Mouse (Mus musculus): ENCODE data around the gene Rsbn1.

Gene Rsbn1

GRCm38 (mm10) chr3:103948666-103949065, 34.7 kb downstream of the Rsbn1 start:
- DNase-seq (ENCODE audit: low spot score in 2 of 2), result no peak

- no peak for DNase-seq (ENCODE audit: low spot score in 2 of 2)
These were observed 46.7 kb downstream of the Rsbn1 start for GRCm38 (mm10) chr3:103960622-103961021.

- no peak for DNase-seq (ENCODE audit: low spot score in 2 of 2)
These were observed 53.3 kb downstream of the Rsbn1 start for GRCm38 (mm10) chr3:103967231-103967630.

- peak; percentile 84 to 94 for DNase-seq (ENCODE audit: low spot score in 2 of 2)
These were observed 54.2 kb downstream of the Rsbn1 start, which contains the start of gene Phtf1 for GRCm38 (mm10) chr3:103967861-103968691. Gene Phtf1 (plus strand): TSS chr3:103968110.

- no peak for DNase-seq (ENCODE audit: low spot score in 2 of 2)
These were observed 54.8 kb downstream of the Rsbn1 start for GRCm38 (mm10) chr3:103968701-103969100.

- no peak for DNase-seq (ENCODE audit: low spot score in 2 of 2)
These were observed 57.2 kb downstream of the Rsbn1 start for GRCm38 (mm10) chr3:103971157-103971556.

GRCm38 (mm10) chr3:103984556-103984955, 70.6 kb downstream of the Rsbn1 start:
- DNase-seq (ENCODE audit: low spot score in 2 of 2), result no peak

- no peak for DNase-seq (ENCODE audit: low spot score in 2 of 2)
These were observed 71.3 kb downstream of the Rsbn1 start for GRCm38 (mm10) chr3:103985194-103985593.

- DNase-seq (ENCODE audit: low spot score in 2 of 2), result no peak
These were observed 74.0 kb downstream of the Rsbn1 start for GRCm38 (mm10) chr3:103987831-103988432.

GRCm38 (mm10) chr3:103989352-103989751, 75.4 kb downstream of the Rsbn1 start:
- DNase-seq (ENCODE audit: low spot score in 2 of 2), result peak in 1 of 2 experiments; percentile 29

GRCm38 (mm10) chr3:103991271-103991670, 77.4 kb downstream of the Rsbn1 start:
- DNase-seq (ENCODE audit: low spot score in 2 of 2), result no peak

- DNase-seq (ENCODE audit: low spot score in 2 of 2), result no peak
These were observed 84.8 kb downstream of the Rsbn1 start for GRCm38 (mm10) chr3:103998724-103999123.

GRCm38 (mm10) chr3:104006896-104007466, 93.1 kb downstream of the Rsbn1 start:
- no peak for DNase-seq (ENCODE audit: low spot score in 2 of 2)

- no peak for DNase-seq (ENCODE audit: low spot score in 2 of 2)
These were observed 93.6 kb downstream of the Rsbn1 start for GRCm38 (mm10) chr3:104007479-104007878.

- no peak for DNase-seq (ENCODE audit: low spot score in 2 of 2)
These were observed 96.2 kb downstream of the Rsbn1 start for GRCm38 (mm10) chr3:104009924-104010662.

GRCm38 (mm10) chr3:104011972-104012371, 98.1 kb downstream of the Rsbn1 start:
- no peak for DNase-seq (ENCODE audit: low spot score in 2 of 2)

Measured in spleen, postnatal 4 days (tissue).